Mouse (Mus musculus): ENCODE data around the gene Diaph2. TPM values are rescaled to one million over a fixed set of nuclear protein-coding genes. Genes with fewer than 3 reads are reported as not detected.
"Not testable (repeated sequence)": the region's sequence is repeated elsewhere in the genome, so short reads cannot be mapped to it uniquely, and the experiment has no call there.

Gene Diaph2
- polyA plus RNA-seq, 1 experiment from 2014 or later: 3.7 TPM

- no peak for DNase-seq (ENCODE audit: extremely low spot score, low spot score)
- Histone ChIP-seq H3K4me1 (no peaks in the 10 kb centered on the region), H3K27me3 (ENCODE audit: poor library complexity, severe bottlenecking) (no peaks in the 10 kb centered on the region), H3K27ac (no peak overlapping the region), H3K36me3 (replicated peaks) (no peaks in the 10 kb centered on the region), H3K9me3 (no peaks in the 10 kb centered on the region), H3K4me3 (no peak overlapping the region)
- WGBS: 56% methylated on average over 4 of the region's 4 CpGs
Observed at GRCm38 (mm10) chrX:129974816-129975215, 225.3 kb downstream of the Diaph2 start.

GRCm38 (mm10) chrX:130008210-130008609 is 258.7 kb downstream of the Diaph2 start:
- no peaks in the 10 kb centered on the region for H3K36me3 ChIP-seq (replicated peaks)
- no peaks in the 10 kb centered on the region for H3K4me1 ChIP-seq
- no peaks in the 10 kb centered on the region for H3K9me3 ChIP-seq
- H3K4me3 ChIP-seq: no peak overlapping the region
- no peak for DNase-seq (ENCODE audit: extremely low spot score, low spot score)
- H3K27ac ChIP-seq: no peak overlapping the region
- no peaks in the 10 kb centered on the region for H3K27me3 ChIP-seq (ENCODE audit: poor library complexity, severe bottlenecking)

- no peaks in the 10 kb centered on the region for H3K27me3 ChIP-seq (ENCODE audit: poor library complexity, severe bottlenecking)
- H3K9me3 ChIP-seq: no peaks in the 10 kb centered on the region
- no peak overlapping the region for H3K27ac ChIP-seq
- no peak overlapping the region for H3K4me3 ChIP-seq
- H3K4me1 ChIP-seq: no peaks in the 10 kb centered on the region
- WGBS: 90% methylated on average over 1 of the region's 1 CpGs
- no peak for DNase-seq (ENCODE audit: extremely low spot score, low spot score)
- H3K36me3 ChIP-seq (replicated peaks): no peaks in the 10 kb centered on the region
Observed at GRCm38 (mm10) chrX:130019735-130020134, 270.2 kb downstream of the Diaph2 start.

- DNase-seq (ENCODE audit: extremely low spot score, low spot score): no peak
- H3K4me1 ChIP-seq: no peaks in the 10 kb centered on the region
- H3K36me3 ChIP-seq (replicated peaks): no peaks in the 10 kb centered on the region
- 83% methylated on average over 1 of the region's 1 CpGs for WGBS
- no peaks in the 10 kb centered on the region for H3K9me3 ChIP-seq
- no peaks in the 10 kb centered on the region for H3K27me3 ChIP-seq (ENCODE audit: poor library complexity, severe bottlenecking)
- no peak overlapping the region for H3K4me3 ChIP-seq
- no peak overlapping the region for H3K27ac ChIP-seq
Observed at GRCm38 (mm10) chrX:130044525-130044924, 295.0 kb downstream of the Diaph2 start.

GRCm38 (mm10) chrX:130149216-130149615 is 399.7 kb downstream of the Diaph2 start:
- Histone ChIP-seq H3K4me1 (no peaks in the 10 kb centered on the region), H3K36me3 (replicated peaks) (no peaks in the 10 kb centered on the region), H3K9me3 (no peaks in the 10 kb centered on the region), H3K27ac (no peak overlapping the region), H3K4me3 (no peak overlapping the region), H3K27me3 (ENCODE audit: poor library complexity, severe bottlenecking) (peaks cover 2% of the 10 kb centered on the region; the same call in 1 of the 2 replicates)
- DNase-seq (ENCODE audit: extremely low spot score, low spot score): no peak

- WGBS: 85% methylated on average over 1 of the region's 1 CpGs
- no peak for DNase-seq (ENCODE audit: extremely low spot score, low spot score)
- H3K4me1 ChIP-seq: no peaks in the 10 kb centered on the region
Observed at GRCm38 (mm10) chrX:130152164-130152563, 402.6 kb downstream of the Diaph2 start.

GRCm38 (mm10) chrX:130173126-130173525 is 423.6 kb downstream of the Diaph2 start:
- no peak for DNase-seq (ENCODE audit: extremely low spot score, low spot score)
- Histone ChIP-seq H3K36me3 (replicated peaks) (no peaks in the 10 kb centered on the region), H3K27ac (no peak overlapping the region), H3K9me3 (no peaks in the 10 kb centered on the region), H3K4me1 (no peaks in the 10 kb centered on the region), H3K4me3 (no peak overlapping the region), H3K27me3 (ENCODE audit: poor library complexity, severe bottlenecking) (peaks cover 28% of the 10 kb centered on the region)
- 90% methylated on average over 2 of the region's 2 CpGs for WGBS

More at GRCm38 (mm10) chrX:130152164-130152563, 402.6 kb downstream of the Diaph2 start:
- Histone ChIP-seq H3K27ac (no peak overlapping the region), H3K27me3 (ENCODE audit: poor library complexity, severe bottlenecking) (peaks cover 3% of the 10 kb centered on the region; the same call in 1 of the 2 replicates), H3K36me3 (replicated peaks) (no peaks in the 10 kb centered on the region), H3K4me3 (no peak overlapping the region), H3K9me3 (no peaks in the 10 kb centered on the region)

GRCm38 (mm10) chrX:130187891-130188290 is 438.3 kb downstream of the Diaph2 start:
- WGBS: 82% methylated on average over 1 of the region's 1 CpGs
- no peak for DNase-seq (ENCODE audit: extremely low spot score, low spot score)
- Histone ChIP-seq H3K27me3 (ENCODE audit: poor library complexity, severe bottlenecking) (no peaks in the 10 kb centered on the region), H3K27ac (no peak overlapping the region), H3K9me3 (no peaks in the 10 kb centered on the region), H3K4me1 (no peaks in the 10 kb centered on the region; the same call in 1 of the 2 replicates), H3K4me3 (no peak overlapping the region), H3K36me3 (replicated peaks) (no peaks in the 10 kb centered on the region)

- DNase-seq (ENCODE audit: extremely low spot score, low spot score): no peak
- Histone ChIP-seq H3K4me1 (no peaks in the 10 kb centered on the region; the same call in 1 of the 2 replicates), H3K27ac (no peak overlapping the region), H3K27me3 (ENCODE audit: poor library complexity, severe bottlenecking) (no peaks in the 10 kb centered on the region), H3K36me3 (replicated peaks) (no peaks in the 10 kb centered on the region), H3K9me3 (no peaks in the 10 kb centered on the region), H3K4me3 (no peak overlapping the region)
- WGBS: 52% methylated on average over 2 of the region's 2 CpGs
Observed at GRCm38 (mm10) chrX:130188449-130188848, 438.9 kb downstream of the Diaph2 start.

- DNase-seq (ENCODE audit: extremely low spot score, low spot score): no peak
- Histone ChIP-seq H3K27me3 (ENCODE audit: poor library complexity, severe bottlenecking) (no peaks in the 10 kb centered on the region), H3K4me1 (no peaks in the 10 kb centered on the region; the same call in 1 of the 2 replicates), H3K36me3 (replicated peaks) (no peaks in the 10 kb centered on the region), H3K9me3 (no peaks in the 10 kb centered on the region), H3K27ac (no peak overlapping the region), H3K4me3 (no peak overlapping the region)
Observed at GRCm38 (mm10) chrX:130189250-130189649, 439.7 kb downstream of the Diaph2 start.

GRCm38 (mm10) chrX:130197412-130197811 is 447.9 kb downstream of the Diaph2 start:
- not testable (repeated sequence) for H3K4me3 ChIP-seq; H3K4me1 ChIP-seq; H3K36me3 ChIP-seq (replicated peaks); H3K27ac ChIP-seq; H3K27me3 ChIP-seq (ENCODE audit: poor library complexity, severe bottlenecking); DNase-seq (ENCODE audit: extremely low spot score, low spot score); H3K9me3 ChIP-seq
- 92% methylated on average over 3 of the region's 3 CpGs for WGBS

- WGBS: 88% methylated on average over 2 of the region's 2 CpGs
- DNase-seq (ENCODE audit: extremely low spot score, low spot score): no peak
- H3K27ac ChIP-seq: no peak overlapping the region
Observed at GRCm38 (mm10) chrX:130205243-130205642, 455.7 kb downstream of the Diaph2 start.

GRCm38 (mm10) chrX:130212227-130212626 is 462.7 kb downstream of the Diaph2 start:
- Histone ChIP-seq H3K9me3 (no peaks in the 10 kb centered on the region), H3K4me1 (0 out of 2 replicates have a peak, but pooled peaks cover 3% of the 10 kb centered on the region), H3K27me3 (ENCODE audit: poor library complexity, severe bottlenecking) (no peaks in the 10 kb centered on the region), H3K36me3 (replicated peaks) (no peaks in the 10 kb centered on the region), H3K4me3 (no peak overlapping the region), H3K27ac (no peak overlapping the region)
- no peak for DNase-seq (ENCODE audit: extremely low spot score, low spot score)
- 91% methylated on average over 4 of the region's 4 CpGs for WGBS

More at GRCm38 (mm10) chrX:130205243-130205642, 455.7 kb downstream of the Diaph2 start:
- H3K27me3 ChIP-seq (ENCODE audit: poor library complexity, severe bottlenecking): no peaks in the 10 kb centered on the region
- no peak overlapping the region for H3K4me3 ChIP-seq
- 0 out of 2 replicates have a peak, but pooled peaks cover 5% of the 10 kb centered on the region for H3K4me1 ChIP-seq
- H3K36me3 ChIP-seq (replicated peaks): no peaks in the 10 kb centered on the region
- no peaks in the 10 kb centered on the region for H3K9me3 ChIP-seq

- Histone ChIP-seq H3K27ac (no peak overlapping the region), H3K36me3 (replicated peaks) (no peaks in the 10 kb centered on the region), H3K4me1 (no peaks in the 10 kb centered on the region), H3K27me3 (ENCODE audit: poor library complexity, severe bottlenecking) (no peaks in the 10 kb centered on the region), H3K4me3 (no peak overlapping the region), H3K9me3 (no peaks in the 10 kb centered on the region)
- no peak for DNase-seq (ENCODE audit: extremely low spot score, low spot score)
- WGBS: 95% methylated on average over 4 of the region's 4 CpGs
Observed at GRCm38 (mm10) chrX:130212759-130213158, 463.2 kb downstream of the Diaph2 start.

Data from forebrain, embryonic 10.5 days (tissue).